Mouse (Mus musculus): ENCODE data around the gene Mdga1. TPM values are rescaled to one million over a fixed set of nuclear protein-coding genes. Genes with fewer than 3 reads are reported as not detected.

Mdga1 gene
- total RNA-seq, 2 experiments from 2014 or later: 56.9 to 68.0 TPM

Other genes with a start within 250 kb of the Mdga1 start
- gene Zfand3, start 34.6 kb upstream of the Mdga1 start, total RNA-seq (2021): 100 to 1,000 TPM; 114 to 119 TPM

Data from layer of hippocampus, postnatal 25 days (tissue).